Mouse (Mus musculus) stomach, postnatal 0 days (tissue): Measurements from ENCODE around the gene Cers3.

ENCODE experiments used
- CTCF ChIP-seq: IDR thresholded peaks from 2 replicates; pipeline ENCODE4 v1.5.1; 2016; ENCODE audit warnings: antibody characterized with exemption, low read depth, mild to moderate bottlenecking, moderate library complexity
- EP300 ChIP-seq: optimal IDR thresholded peaks from 2 replicates; pipeline ENCODE3; 2016; ENCODE audit warnings: antibody characterized with exemption

DNA sequence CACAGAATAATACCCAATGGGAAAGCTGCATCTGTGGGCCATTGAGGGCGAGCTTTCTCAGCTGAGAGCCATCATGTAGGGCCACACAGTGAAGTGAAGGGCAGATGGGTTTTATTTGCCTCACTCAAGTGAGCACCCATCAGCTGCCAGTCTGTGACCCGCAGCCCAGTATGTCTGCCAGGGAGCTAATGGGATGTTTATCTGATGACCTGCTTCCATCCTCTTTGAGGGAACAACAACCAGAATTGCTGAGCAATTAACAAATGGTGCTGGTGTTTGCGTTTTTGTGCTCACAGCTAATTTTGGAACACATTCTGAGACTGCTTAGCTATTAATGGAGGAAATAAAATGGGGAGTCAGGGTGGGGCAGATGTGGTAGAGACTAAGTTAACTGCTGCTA, 108.9 kb downstream of the Cers3 start:
- TF ChIP-seq CTCF (no peak), EP300 (no peak)
